Mouse (Mus musculus) layer of hippocampus, adult 9-10 months (tissue): ENCODE measurements at regions not wholly inside any gene's neighbourhood (a gene's known extent, or its start where the extent isn't known, plus 50 kb on each side); places are given as distances from the start of the nearest gene placed in this dataset.

ENCODE experiments used
- DNase-seq: peaks from one replicate; pipeline ENCODE4 v3.0.0; 2022; ENCODE audit warnings: low spot score

GRCm38 (mm10) chr4:127636934-127637333, 279.0 kb upstream of the Gjb5 start:
- no peak for DNase-seq

DNA sequence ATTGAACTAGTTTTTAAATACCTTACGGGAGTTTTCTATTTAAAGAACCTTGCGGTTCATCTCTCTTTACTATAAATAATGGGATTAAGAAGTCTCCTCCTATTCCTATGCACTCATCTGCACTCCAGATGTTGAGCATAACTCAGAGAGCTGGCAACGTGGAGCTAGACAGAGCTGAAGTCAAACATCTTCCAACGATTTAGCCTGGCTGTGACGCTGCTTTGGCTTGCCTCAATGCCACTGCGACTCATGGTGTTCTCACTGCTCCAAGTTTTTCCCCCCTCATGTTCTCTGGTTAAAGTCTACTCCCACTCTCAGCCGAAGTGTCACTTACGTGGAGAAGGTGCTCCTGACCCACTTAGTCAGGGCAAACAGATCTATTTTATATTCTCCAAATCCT, 277.3 kb upstream of the Gjb5 start:
- no peak for DNase-seq

- no peak for DNase-seq
Observed at GRCm38 (mm10) chr4:127619870-127620269, 261.9 kb upstream of the Gjb5 start.

DNA sequence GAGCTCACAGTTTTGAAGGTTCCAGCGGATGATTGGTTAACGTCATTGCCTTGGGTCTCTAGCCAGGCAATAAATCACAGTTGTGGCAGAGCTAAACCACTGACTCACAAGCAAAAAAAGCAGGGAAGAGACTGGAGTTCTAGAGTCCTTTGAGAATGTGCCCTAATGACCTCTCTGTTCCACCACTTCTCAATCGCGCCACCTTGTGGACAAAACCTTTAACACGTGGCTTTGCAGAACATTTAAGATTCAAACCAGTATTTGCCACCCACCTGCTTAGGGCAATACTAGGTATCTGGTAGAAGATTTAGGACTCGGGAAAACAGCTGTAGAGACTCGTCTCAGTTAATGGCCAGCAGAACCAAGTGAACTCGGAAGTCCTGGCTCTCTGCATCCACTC, 254.8 kb upstream of the Gjb5 start:
- DNase-seq, result no peak

GRCm38 (mm10) chr4:127600919-127601318, 242.9 kb upstream of the Gjb5 start:
- DNase-seq, result peak; percentile 16

DNA sequence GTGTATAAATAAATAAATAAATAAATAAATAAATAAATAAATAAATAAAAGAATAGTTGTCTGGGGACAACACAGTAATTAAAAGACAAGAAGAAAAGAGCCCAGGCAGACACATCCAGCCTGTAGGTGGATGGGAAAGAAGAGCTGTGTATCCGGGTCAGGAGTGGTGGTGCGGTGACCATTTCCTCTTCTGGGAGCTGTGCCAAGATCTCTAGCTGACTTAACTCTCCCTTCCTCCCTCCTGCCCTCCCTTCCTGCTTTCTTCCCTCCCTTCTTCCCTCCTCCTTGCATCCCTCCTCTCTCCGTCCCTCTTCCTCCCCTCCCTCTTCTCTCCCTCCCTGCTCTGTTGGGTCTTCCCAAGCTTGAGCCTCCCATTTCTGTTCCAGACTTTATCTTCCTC, 240.6 kb upstream of the Gjb5 start:
- DNase-seq, result no peak

GRCm38 (mm10) chr4:127594081-127594480, 236.1 kb upstream of the Gjb5 start:
- no peak for DNase-seq

GRCm38 (mm10) chr4:127591540-127591939, 233.6 kb upstream of the Gjb5 start:
- DNase-seq, result no peak

DNA sequence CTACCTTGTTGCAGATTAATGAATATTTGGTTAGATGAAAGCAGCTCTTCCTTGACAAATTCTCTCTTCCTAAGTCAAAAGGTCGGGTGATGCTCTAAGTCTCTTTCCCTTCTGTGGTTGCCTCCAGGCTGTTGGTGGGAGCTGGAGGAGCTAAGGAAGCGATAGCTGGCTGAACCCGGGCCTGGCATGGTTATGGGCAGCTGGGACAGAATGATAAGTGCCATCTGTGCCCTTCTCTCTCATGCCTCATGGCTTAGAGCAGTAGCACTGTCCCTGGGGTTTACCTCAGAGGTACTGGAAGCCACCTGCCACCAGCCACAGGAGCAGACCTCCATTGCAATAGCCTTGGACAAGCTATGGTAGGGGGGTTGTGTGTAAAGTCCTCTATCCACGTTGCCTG, 228.8 kb upstream of the Gjb5 start:
- no peak for DNase-seq

DNA sequence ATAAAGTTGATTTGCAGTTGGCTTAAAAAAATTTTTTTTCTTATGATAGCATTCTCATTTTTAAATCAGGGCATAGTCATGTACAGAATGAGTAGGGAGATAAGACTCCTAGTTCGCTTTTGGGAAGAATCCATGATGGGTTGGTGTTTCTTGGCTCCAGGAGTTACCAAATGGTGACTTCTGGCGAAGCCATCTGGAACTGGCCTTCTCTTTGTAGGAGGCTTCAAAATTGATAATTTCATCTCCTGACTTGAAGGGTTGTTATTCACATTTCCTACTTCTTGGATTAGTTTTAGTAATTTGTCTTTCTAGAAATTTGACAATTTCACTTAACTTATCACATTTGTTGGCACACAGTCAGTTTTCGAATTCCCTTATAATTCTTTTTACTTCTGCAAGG, 218.5 kb upstream of the Gjb5 start:
- peak; percentile 15 for DNase-seq

DNA sequence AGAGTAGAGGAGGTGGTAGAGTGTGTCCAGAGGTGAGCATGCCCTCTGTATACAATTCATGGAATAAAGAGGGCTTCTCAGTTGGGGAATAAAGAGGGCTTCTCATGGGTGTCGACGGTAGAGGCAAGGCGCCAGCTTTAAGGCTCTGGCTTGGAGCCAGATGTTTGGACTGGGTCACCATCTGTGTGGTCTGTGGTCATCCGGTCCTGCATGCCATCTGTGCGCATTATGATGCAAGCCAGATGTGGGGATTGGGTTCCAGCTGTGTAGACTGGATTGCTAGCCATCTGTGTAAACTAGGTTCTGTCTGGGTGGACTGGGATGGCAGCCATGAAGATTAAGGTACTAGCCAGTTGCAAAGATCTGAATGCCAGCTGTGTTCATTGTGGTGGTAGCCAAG, 204.6 kb upstream of the Gjb5 start:
- no peak for DNase-seq

DNA sequence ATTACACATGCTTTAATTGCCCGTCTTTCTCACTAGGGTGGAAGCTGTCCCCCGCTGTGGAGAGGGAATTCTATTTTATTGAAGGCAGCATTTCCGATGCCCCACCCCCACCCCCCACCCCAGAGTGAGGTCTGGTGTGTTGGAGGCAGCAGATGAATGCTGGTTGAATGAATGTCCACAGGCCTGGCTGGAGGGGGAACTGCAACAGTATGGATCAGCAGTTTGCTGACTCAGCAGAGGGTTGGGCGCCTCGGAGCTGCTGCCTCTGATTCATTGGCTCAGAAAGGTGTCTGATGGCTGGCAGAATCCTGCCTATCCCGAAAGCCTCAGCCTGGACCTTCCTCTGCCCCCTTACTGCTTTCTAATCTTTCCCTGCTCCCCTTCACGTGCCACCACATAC, 200.6 kb upstream of the Gjb5 start:
- DNase-seq, result no peak

GRCm38 (mm10) chr4:127552456-127553225, 194.7 kb upstream of the Gjb5 start:
- DNase-seq, result no peak

DNA sequence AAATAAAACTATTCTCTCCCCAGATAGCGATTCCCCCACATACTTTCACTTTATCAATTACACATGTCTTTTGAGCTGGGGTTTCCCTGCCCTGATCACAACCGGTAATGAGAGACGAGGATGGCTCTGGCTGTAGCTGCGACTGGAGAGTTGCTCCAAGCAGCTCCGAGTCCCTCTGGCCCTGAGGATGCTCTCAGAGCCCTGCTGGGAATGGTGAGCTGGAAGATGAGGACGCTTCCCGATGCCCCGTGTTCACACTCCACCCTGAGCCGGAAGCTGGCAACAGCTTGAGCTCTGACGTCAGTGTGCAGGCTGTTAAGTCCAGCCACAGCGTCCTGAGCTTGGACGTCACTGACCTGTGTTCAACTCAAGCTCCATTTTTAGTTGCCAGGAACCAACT, 191.6 kb upstream of the Gjb5 start:
- DNase-seq, result no peak

GRCm38 (mm10) chr4:127549018-127549417, 191.0 kb upstream of the Gjb5 start:
- no peak for DNase-seq

DNA sequence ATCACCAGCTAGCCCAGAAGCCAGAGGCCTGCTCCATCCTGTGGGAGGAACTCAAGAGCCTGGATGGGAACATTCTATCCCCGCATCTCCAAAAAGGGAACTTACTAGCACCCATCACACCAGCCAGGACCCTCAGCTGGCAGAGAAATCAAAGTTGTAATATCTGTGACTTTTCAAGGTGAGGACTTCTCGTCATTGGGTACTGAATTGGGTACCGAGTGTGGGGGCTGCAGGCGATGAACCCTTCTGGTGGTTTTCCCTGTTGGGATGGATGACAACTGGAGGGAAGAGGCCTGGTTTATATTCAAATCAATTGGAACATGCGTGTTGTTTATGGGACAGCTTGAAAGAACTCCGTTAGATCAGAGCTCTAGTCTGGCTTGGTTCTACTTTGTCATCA, 187.1 kb upstream of the Gjb5 start:
- DNase-seq, result no peak

DNA sequence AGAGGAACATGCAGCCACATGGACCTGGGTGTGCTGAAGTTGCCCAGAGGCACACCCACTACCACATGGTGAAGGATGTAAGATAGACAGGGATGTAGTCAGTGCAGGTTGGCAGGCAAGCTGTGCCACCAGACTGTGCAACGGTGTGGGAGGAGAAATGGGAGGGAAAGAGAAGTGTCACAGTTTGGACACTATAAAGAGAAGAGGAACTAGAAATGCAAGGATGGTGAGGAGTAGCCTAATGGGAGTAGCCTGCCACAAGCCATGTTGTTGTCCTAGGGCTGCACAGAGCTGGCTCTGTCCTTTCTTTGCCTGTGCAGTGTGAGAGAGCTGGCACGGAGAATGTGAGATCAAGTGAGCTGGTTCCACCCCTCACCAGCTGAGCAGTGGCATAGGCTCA, 185.3 kb upstream of the Gjb5 start:
- DNase-seq, result peak; percentile 33

- DNase-seq, result no peak
Observed at GRCm38 (mm10) chr4:127542771-127543170, 184.8 kb upstream of the Gjb5 start.

DNA sequence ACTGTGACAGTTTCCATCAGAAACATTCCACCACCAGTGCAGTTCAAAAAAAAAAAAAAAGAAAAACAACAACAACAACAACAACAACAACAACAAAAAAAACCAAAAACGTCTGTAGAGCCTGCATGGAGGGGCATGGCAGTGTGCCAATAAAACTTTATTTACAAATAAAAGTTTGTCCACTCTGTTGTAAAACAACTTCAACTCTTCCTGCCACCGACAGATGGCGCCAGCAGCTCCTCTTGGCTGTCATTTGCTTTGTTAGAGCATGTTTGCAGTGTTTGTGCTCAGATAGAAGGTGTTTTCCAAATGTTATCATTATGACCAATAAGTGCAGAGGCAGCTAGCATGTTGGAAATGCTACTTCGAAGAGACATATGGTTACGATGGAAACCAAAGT, 179.0 kb upstream of the Gjb5 start:
- no peak for DNase-seq

GRCm38 (mm10) chr4:127535630-127536029, 177.6 kb upstream of the Gjb5 start:
- no peak for DNase-seq

- no peak for DNase-seq
Observed at GRCm38 (mm10) chr4:127534411-127534810, 176.4 kb upstream of the Gjb5 start.

GRCm38 (mm10) chr4:127533726-127534125, 175.7 kb upstream of the Gjb5 start:
- no peak for DNase-seq

DNA sequence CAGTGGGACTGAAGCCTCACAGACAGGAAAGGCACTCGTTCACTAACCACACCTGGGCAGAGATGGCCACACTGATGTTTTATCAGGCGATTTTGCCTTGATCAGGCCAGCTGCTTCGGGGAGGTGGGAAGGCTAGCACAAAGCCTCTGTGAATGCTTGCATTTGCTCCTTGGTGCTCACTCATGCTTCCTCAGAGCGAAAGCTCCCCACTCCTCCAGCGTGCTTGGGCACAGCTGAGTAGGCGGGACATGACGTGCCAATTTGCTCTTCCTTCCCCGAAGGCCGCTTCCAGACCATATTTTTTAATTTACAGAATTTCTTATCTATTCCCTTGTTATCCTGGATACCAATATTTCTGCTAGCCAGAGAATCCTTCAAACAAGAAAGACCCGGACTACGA, 172.8 kb upstream of the Gjb5 start:
- no peak for DNase-seq

DNA sequence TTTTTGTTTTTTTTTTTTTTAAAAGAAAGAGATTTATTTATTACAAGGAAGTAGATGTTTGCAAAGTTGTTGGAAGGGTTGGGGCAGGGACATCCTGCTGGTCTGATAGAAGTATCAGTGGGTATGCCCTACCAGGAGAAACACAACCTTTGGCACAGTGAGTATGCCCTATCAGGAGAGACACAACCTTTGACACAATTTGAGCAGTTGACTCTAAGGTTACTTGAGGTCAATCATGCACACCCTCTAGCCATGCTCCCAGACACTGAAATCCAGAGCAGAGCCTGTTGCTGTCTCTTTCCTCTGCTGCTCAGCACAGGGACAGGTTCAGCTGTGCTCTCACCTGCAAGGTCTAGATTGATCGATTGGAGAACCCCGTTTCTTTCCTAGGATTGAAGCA, 164.2 kb upstream of the Gjb5 start:
- no peak for DNase-seq

DNA sequence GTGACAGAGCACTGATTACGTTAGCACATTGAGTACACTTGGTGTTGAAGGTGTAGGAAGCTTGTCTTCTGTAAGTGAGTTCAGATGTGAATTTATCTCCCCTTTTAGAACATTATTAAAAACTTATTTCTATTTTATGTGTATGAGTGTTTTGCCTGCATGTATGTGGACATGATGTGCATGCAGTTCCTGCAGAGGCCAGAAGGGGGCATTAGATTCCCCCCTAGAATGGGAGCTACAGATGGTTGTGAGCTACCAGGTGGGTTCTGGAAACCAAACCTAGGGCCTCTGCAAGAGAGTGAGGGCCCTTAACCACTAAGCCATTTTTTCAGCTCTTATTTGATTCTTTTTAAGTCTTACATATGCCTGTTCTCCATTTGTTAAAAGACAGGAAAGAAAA, 160.0 kb upstream of the Gjb5 start:
- no peak for DNase-seq
